Mouse (Mus musculus): ENCODE results near the gene Card9.

Gene Card9

DNA sequence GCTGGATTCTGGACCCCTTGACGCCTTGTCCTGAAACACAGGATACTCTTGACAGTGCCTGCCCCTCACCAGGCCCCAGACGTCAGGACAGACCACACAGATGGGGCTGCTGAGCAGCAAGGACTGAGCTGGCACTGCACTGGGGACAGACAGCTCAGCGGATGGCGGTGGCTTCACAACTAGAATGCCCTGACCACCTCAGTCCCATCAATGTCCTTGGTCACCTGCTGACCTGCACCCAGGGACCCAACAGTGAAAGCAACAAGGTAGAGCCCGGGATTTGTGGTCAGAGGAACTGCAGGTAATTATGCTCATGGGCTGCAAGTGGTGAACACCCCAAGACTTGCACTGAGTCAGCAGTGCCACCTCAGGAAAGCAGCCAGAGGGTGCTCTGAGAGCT lies 2.3 kb upstream of the Card9 start:
- in situ Hi-C loops (cut with MboI, MseI), result no loop called here

DNA sequence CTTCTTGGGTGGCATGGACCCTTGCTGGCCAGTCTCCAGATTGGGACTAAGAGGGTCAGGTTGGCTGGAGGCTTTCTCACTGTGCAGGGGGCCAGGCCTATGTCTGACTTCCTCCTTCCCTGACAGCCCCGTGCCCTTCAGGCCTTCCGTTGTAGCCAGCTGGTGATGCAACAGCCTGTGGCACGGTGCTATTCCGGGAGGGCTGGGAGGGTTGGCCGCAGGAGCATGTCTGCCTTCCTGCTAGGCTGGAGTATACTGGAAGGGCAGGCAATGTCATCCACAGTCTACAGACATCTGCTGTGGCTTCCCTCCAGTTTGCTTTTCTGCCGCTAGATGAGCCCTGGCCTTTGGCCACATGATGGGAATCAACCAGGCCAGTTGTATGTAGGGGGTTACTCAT lies 735 bp downstream of the Card9 start:
- in situ Hi-C loops (cut with MboI, MseI), result no loop called here

GRCm38 (mm10) chr2:26358667-26359320 lies 1.9 kb downstream of the Card9 start:
- in situ Hi-C loops (cut with MboI, MseI), result no loop called here

DNA sequence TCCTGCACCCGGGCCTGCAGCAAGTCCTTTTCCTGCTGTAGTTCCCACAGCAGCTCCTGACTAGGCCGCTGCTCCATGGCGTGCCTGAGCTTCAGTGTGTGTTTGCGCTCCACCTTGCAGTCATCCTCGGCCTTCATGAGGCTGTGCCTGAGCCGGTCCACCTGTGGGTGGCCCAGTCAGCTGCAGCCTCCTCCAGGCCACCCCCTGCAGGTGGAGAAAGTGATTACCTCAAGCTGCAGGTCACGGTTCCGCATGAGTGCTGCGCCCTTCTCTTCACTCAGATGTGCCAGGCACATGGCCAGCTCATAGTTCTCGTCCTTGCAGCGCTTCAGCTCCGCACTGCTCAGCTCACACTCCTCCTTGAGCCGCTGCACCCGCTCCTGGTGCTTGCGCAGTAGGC lies 3.2 kb downstream of the Card9 start:
- in situ Hi-C loops (cut with MboI, MseI), result no loop called here

- in situ Hi-C loops (cut with MboI, MseI), result no loop called here
Measured at GRCm38 (mm10) chr2:26356678-26357077, 4.0 kb downstream of the Card9 start.

- in situ Hi-C loops (cut with MboI, MseI), result no loop called here
Measured at GRCm38 (mm10) chr2:26356231-26356630, 4.5 kb downstream of the Card9 start.

GRCm38 (mm10) chr2:26354401-26354800 lies 6.3 kb downstream of the Card9 start:
- in situ Hi-C loops (cut with MboI, MseI), result no loop called here

GRCm38 (mm10) chr2:26353066-26353980 lies 7.4 kb downstream of the Card9 start:
- in situ Hi-C loops (cut with MboI, MseI), result no loop called here

DNA sequence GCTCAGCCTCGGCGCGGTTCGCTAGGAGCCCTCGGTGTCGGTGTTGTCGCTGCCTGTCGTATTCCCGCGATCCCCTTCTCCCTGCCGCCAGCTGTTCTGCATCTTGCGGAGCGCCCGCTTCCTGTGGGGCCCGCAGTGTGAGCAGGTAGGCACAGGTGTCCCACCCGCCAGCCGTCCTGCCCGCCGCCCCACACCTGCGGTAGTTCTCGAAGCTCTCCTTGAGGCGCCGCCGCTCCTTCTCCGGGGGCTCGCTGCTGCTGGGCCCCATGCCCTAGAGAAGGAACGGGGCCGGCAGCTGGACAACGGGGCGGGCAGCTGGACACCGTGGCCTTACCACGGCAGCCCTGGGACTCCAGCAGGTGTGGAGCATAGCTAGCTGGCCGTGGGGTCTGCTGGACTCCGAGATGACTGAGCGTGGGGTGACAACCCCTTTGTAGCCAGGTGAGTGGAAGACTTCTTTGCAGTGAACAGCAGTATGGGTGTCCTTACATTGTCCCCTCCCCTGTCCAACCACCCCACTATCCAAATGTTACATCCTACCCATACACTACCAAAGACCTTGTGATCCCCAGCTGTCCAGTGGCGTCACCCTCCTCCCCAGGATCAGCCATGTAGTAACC lies 8.3 kb downstream of the Card9 start:
- in situ Hi-C loops (cut with MboI, MseI), result no loop called here

DNA sequence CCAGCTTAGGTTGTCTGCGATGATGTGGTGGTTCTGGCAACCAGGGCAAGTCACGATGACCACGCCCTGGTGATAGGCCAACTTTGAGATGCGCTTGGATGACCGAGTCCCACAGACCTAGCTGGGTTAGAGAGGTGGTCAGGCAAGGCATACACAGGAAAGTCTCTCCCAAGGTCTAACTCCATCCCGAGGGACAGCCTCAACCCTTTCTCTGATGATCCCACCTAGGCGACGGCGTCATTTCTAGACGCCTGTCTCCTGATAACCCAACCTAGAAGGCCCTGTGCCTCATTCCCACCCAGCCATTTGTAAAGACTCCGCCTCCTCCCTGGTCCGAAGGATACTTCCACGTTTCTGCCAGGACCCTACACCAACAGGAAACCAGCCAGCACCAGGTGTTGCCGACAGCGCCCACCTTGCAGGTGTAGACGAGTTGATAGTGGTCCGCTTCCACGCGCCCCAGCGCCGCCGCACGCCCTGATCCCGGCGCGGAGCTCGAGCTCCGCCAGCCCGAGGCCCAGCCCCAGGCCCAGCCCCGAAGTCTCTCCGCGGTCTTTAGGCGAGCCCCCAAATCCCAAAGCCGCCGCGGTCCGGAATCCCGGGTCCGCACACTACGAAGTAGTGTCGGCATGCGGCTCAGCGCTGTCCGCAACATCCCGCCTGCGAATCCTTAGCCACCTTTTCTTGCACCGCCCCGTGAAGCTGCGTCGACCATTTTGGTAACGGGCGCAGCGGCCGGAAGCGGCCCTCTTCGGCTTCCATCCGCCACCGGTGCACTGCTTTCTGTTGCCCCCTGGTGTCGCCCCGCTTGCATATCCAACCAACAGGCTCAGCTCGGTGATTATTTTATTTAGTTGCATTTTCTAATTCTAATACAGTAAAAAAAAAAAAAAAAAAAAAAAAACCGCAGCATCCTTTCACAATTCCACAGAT lies 9.1 kb downstream of the Card9 start, which contains the start of gene Dnlz:
Gene Dnlz (minus strand): TSS at position 753 of the 933 bp plus-strand sequence.
- in situ Hi-C loops (cut with MboI, MseI), result no loop called here

DNA sequence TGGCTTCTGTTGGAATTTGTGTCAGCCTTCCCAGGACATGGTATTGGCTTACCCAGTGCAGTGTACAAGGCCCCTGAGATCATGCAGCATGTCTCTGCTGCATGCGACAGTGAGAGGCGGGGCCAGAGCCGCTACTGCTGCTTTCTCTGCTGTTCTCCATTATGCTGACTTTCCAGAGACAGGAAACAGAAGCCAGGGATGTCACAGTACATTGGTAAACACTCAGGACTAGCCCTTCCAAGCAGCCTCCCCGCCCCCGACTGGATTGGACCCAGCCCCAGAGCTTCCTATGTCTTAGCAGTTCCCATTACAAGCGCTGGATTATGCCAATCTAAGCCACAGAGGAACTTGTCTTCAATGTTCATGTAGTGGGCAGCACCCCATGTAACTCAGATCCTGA lies 12.5 kb downstream of the Card9 start:
- in situ Hi-C loops (cut with MboI, MseI), result no loop called here

DNA sequence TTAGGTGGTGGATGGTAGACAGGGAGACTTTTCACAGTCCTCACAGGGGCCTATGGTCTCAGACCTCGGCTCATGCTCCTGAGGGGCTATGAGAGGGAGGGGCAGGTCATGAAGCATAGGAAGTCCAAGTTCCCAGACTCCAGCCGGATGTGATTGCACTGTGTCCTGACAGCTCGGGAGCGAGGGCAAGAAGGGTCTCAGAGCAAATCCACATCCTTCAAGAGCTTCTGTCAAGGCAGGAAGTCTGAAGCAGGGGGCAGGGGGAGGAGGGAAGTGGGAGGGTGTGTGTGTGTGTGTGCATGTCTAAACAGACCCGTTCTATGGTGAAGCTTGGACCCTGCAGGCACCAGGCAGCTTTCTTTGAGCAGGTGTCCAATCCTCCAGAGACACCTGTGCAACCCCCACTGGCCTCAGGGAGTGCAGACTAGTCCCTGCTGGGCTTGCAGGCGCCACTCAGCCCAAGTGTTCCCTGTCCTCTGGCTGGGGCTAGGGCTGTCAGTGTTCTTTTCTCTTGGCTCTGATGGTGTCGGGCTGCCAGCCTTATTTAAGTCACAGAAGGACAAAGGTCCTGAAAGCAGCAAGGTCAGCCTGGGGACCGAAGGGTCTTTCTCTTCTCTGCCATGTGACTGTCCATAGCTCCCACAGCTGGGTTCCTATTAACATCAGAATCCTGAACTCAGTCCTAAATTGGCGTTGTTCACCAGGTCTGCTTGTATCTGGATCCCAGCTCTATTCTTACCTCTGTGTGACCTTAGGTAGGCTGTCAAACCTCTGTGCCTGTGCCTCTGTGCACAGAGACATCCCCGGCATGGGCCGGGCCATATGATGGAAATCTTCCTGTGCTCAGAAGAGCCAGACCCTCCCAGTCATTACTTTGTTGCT lies 17.9 kb downstream of the Card9 start:
- in situ Hi-C loops (cut with MboI, MseI), result no loop called here

DNA sequence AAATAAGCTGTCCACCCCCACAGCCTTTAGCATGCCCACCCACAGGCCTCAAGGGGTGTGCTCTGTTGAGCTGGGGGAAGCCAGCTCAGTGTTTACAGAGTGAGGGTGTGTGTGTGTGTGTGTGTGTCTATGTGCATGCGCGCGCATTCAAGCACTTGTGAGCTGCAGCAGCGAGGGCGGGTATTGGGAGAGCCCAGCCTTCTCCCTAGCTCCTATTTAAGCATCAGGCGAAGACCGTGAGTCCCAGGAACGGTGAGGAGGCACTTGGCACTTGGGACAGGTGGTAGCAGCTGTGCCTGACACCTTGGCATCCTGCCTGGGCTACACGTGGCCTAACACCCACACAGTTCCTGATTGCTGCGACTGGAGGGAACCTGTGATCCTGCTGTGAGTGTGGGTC lies 18.7 kb downstream of the Card9 start:
- in situ Hi-C loops (cut with MboI, MseI), result no loop called here

GRCm38 (mm10) chr2:26341510-26341981 lies 19.2 kb downstream of the Card9 start:
- in situ Hi-C loops (cut with MboI, MseI), result no loop called here

DNA sequence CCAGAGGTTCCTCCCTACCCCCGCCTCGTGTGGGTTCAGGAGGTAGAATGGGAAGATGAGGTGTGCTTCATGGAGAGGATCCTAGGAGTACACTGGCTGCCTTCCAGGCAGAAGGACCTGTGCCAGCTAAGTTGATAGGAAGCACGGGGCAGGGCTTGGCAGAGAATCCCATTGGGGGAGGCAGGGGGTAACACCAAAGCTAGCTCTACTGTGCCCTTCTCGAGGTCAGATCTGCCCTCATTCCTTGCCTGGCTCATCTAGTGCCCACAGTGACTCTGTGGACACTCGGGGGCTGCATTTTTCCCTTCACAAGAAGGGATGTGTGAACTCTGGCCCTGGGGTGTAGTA lies 21.5 kb downstream of the Card9 start:
- in situ Hi-C loops (cut with MboI, MseI), result no loop called here

GRCm38 (mm10) chr2:26338302-26339203 lies 22.2 kb downstream of the Card9 start:
- in situ Hi-C loops (cut with MboI, MseI), result no loop called here

DNA sequence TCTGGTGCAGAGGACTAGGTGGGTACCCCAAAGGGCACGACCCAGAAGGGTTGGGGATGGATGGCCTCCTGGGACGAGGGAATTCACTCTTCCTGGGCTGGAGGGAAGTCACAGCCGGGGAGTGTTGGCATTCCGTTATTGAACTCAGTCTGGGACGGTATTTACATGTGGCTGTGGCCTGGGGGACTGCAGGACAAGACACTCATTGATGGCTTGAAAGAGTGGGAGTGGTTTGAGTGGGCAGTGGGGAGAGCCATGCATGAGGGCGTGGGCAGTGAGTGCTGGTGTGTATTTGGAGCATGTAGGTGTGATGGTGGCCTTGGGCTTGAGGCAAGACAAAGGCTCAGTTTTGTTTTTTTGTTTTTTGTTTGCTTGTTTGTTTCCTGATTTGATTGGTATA lies 30.0 kb downstream of the Card9 start:
- in situ Hi-C loops (cut with MboI, MseI), result no loop called here

GRCm38 (mm10) chr2:26330056-26330468 lies 30.7 kb downstream of the Card9 start:
- in situ Hi-C loops (cut with MboI, MseI), result no loop called here

DNA sequence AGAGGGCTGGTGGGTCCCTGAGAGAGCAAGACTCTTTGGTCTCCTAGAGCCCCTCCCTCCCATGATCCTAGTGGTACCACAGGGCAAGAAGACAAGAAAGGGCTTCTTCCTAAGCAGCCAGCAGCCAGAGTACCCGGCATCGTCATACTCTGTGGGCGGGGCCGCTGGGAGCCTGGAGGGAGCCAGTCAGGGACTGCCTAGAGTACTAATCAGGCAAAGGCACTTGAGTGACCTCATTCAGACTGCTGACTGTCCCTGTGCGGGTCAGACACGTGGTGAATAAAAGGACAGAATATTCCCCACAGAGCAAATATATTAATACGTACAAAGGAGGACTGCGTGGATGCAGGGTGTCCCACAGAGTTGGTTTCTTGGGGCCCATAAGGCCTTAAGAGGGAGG lies 31.3 kb downstream of the Card9 start:
- in situ Hi-C loops (cut with MboI, MseI), result loop anchor here (10.0 kb wide), 1 partner anchor 245 kb away; no protein-coding TSS in a partner anchor
